9 mouse cellular contexts compared by ENCODE assay signal in the genomic region with DNA sequence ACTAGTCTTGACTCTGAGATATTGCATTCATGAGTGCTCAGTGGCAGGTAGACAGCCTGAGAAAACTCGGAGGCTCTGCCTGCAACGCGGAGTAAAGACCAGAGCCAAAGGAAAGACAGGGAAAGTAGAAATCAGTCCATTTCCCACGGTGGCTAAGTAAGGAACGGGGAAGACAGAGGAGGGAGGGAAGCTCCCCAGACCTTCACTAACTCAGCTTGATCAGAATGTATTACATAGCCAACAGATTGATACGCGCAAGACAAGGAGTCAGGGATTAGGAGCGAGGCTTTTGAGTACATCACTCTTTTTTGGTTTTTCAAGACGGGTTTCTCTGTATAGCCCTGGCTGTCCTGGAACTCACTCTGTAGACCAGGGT. TPM values are rescaled to one million over a fixed set of nuclear protein-coding genes. Genes with fewer than 3 reads are reported as not detected.
DNase-seq lines count a peak whose midpoint lies in the region; ATAC-seq and TF ChIP-seq lines count a peak whose summit lies in the region.
"Had no signal": no experiment of that assay in that cellular context is flagged by ENCODE, and none has a peak within 500 bp of the region (broad histone marks: within the 10 kb centered on the region; RNA-seq: fewer than 3 reads in every experiment).

No protein-coding gene starts in this region.

- H3K27me3 ChIP-seq in heart, embryonic 14.5 days (ENCODE audit: control insufficient read depth, insufficient read depth, low read length), result peaks cover 5% of the 10 kb centered on the region; the same call in 1 of the 2 replicates
- no peaks in the 10 kb centered on the region for H3K27me3 ChIP-seq in MEL (ENCODE audit: control insufficient read depth in 1 of 2, insufficient read depth in 2 of 2, low read length in 2 of 2)
- H3K27me3 ChIP-seq in hindbrain, embryonic 14.5 days (ENCODE audit: control insufficient read depth, insufficient read depth, low read length), result peaks cover 82% of the 10 kb centered on the region
- peaks cover 58% of the 10 kb centered on the region for H3K27me3 ChIP-seq in midbrain, embryonic 11.5 days (ENCODE audit: control insufficient read depth, insufficient read depth, low read length)

- no peak for TF ChIP-seq POLR2A in MEL (IDR thresholded peaks at IDR 0.05; ENCODE audit: control insufficient read depth in 1 of 2, insufficient read depth in 1 of 2, low read depth in 1 of 2, low read length in 2 of 2, poor library complexity in 1 of 2)

- TF ChIP-seq RAD21 in MEL (IDR thresholded peaks at IDR 0.05; ENCODE audit: low read depth, low read length), result no peak

- DNase-seq in heart, postnatal 14 days, result no peak
- no peak for DNase-seq in MEL (ENCODE audit: low read depth, low spot score)
- no peak for DNase-seq in hindbrain, embryonic 14.5 days (ENCODE audit: low spot score)
- peak; percentile 87 for DNase-seq in midbrain, embryonic 11.5 days (ENCODE audit: low spot score, missing footprints)
- no peak for DNase-seq in left cerebral cortex, postnatal 36 days (ENCODE audit: low spot score in 2 of 2)
- no peak for DNase-seq in layer of hippocampus, adult 11-12 months (ENCODE audit: low spot score)
- DNase-seq in gastrocnemius, postnatal 36 days, result no peak
- DNase-seq: cerebellum, postnatal 25 days had no signal

- no peak for TF ChIP-seq CTCF in MEL (IDR thresholded peaks at IDR 0.05 in 2 of 3, conservative IDR thresholded peaks at IDR 0.05 in 1 of 3; ENCODE audit: control insufficient read depth in 1 of 3, insufficient read depth in 1 of 3, low read depth in 2 of 3, low read length in 3 of 3, poor library complexity in 1 of 3, severe bottlenecking in 1 of 3)

- 6% methylated on average over 9 of the region's 9 CpGs for WGBS in heart, embryonic 14.5 days
- 5% methylated on average over 9 of the region's 9 CpGs for WGBS in hindbrain, embryonic 14.5 days
- WGBS in midbrain, embryonic 11.5 days, result 5% methylated on average over 9 of the region's 9 CpGs

- no peak for ATAC-seq in heart, embryonic 14.5 days (ENCODE audit: insufficient number of reproducible peaks, insufficient read depth, low FRiP score, low read depth)
- ATAC-seq in hindbrain, embryonic 14.5 days (ENCODE audit: low FRiP score), result no peak
- no peak for ATAC-seq in midbrain, embryonic 11.5 days (ENCODE audit: low FRiP score)

- H3K4me2 ChIP-seq in heart, embryonic 14.5 days (ENCODE audit: low read length), result peak overlapping the region; percentile 97
- H3K4me2 ChIP-seq in hindbrain, embryonic 14.5 days (replicated peaks), result peak overlapping the region; percentile 87
- peak overlapping the region; percentile 17; the same call in 1 of the 2 replicates for H3K4me2 ChIP-seq in midbrain, embryonic 11.5 days

- intact Hi-C loops in heart, postnatal 14 days (cut with DNase I), result no loop called here
- intact Hi-C loops in left cerebral cortex, postnatal 36 days (cut with DNase I), result no loop called here
- intact Hi-C loops in gastrocnemius, postnatal 36 days (cut with DNase I), result no loop called here

- peaks cover 6% of the 10 kb centered on the region for H3K79me2 ChIP-seq in MEL (ENCODE audit: control insufficient read depth, insufficient read depth, low read length, poor library complexity)

- peak overlapping the region; percentile 93 to 97 for H3K27ac ChIP-seq in heart, embryonic 14.5 days (replicated peaks in 1 of 2; ENCODE audit: control insufficient read depth in 1 of 2, insufficient read depth in 1 of 2, low read depth in 2 of 2, low read length in 2 of 2)
- no peak overlapping the region for H3K27ac ChIP-seq in MEL (ENCODE audit: control insufficient read depth, low read depth, low read length)
- H3K27ac ChIP-seq in hindbrain, embryonic 14.5 days, result no peak overlapping the region
- H3K27ac ChIP-seq in midbrain, embryonic 11.5 days (ENCODE audit: low read depth, low read length), result no peak overlapping the region

- H3K4me3 ChIP-seq in heart, embryonic 14.5 days (ENCODE audit: control insufficient read depth in 1 of 2, insufficient read depth in 1 of 2, low read depth in 1 of 2, low read length in 2 of 2), result peak overlapping the region; percentile 81 to 86
- peak overlapping the region; percentile 59 to 84 for H3K4me3 ChIP-seq in MEL (ENCODE audit: control insufficient read depth in 1 of 2, insufficient read depth in 1 of 2, low read depth in 2 of 2, low read length in 2 of 2)
- peak overlapping the region; percentile 11; the same call in 1 of the 2 replicates for H3K4me3 ChIP-seq in hindbrain, embryonic 14.5 days (replicated peaks; ENCODE audit: low read length)
- no peak overlapping the region for H3K4me3 ChIP-seq in midbrain, embryonic 11.5 days (ENCODE audit: low read depth, low read length)

- peaks cover 40 to 59% of the 10 kb centered on the region in 2 experiments for H3K4me1 ChIP-seq in heart, embryonic 14.5 days (ENCODE audit: control insufficient read depth in 2 of 2, insufficient read depth in 2 of 2, low read length in 2 of 2)
- peaks cover 0 to 4% of the 10 kb centered on the region in 2 experiments; a peak in 1 of 4 replicates for H3K4me1 ChIP-seq in MEL (ENCODE audit: control insufficient read depth in 1 of 2, insufficient read depth in 2 of 2, low read length in 2 of 2)
- peaks cover 12% of the 10 kb centered on the region; the same call in 1 of the 2 replicates for H3K4me1 ChIP-seq in hindbrain, embryonic 14.5 days (replicated peaks; ENCODE audit: control insufficient read depth, insufficient read depth, low read length)
- peaks cover 13% of the 10 kb centered on the region for H3K4me1 ChIP-seq in midbrain, embryonic 11.5 days (ENCODE audit: control insufficient read depth, insufficient read depth, low read length)

- no peak for TF ChIP-seq EP300 in MEL (IDR thresholded peaks at IDR 0.05; ENCODE audit: low read depth in 1 of 2, low read length in 2 of 2)

- no peaks in the 10 kb centered on the region for H3K36me3 ChIP-seq in heart, embryonic 14.5 days (ENCODE audit: control insufficient read depth, insufficient read depth, low read length)
- peaks cover 0 to 2% of the 10 kb centered on the region in 2 experiments; a peak in 1 of 4 replicates for H3K36me3 ChIP-seq in MEL (ENCODE audit: control insufficient read depth in 1 of 2, insufficient read depth in 2 of 2, low read length in 2 of 2)
- H3K36me3 ChIP-seq in hindbrain, embryonic 14.5 days (replicated peaks; ENCODE audit: control insufficient read depth, insufficient read depth), result no peaks in the 10 kb centered on the region
- H3K36me3 ChIP-seq in midbrain, embryonic 11.5 days (ENCODE audit: control insufficient read depth, insufficient read depth, low read length), result no peaks in the 10 kb centered on the region

- H3K9ac ChIP-seq in heart, embryonic 14.5 days (ENCODE audit: low read length), result peak overlapping the region; percentile 87
- H3K9ac ChIP-seq in MEL (ENCODE audit: control insufficient read depth, low read depth, low read length, poor library complexity, severe bottlenecking), result no peak overlapping the region
- no peak overlapping the region for H3K9ac ChIP-seq in hindbrain, embryonic 14.5 days
- no peak overlapping the region for H3K9ac ChIP-seq in midbrain, embryonic 11.5 days (ENCODE audit: low read length)

- H3K9me3 ChIP-seq in heart, embryonic 14.5 days (ENCODE audit: control insufficient read depth, low read length), result no peaks in the 10 kb centered on the region
- H3K9me3 ChIP-seq in MEL (replicated peaks; ENCODE audit: insufficient read depth, low read length), result no peaks in the 10 kb centered on the region
- H3K9me3 ChIP-seq in hindbrain, embryonic 14.5 days (ENCODE audit: control insufficient read depth, low read length), result no peaks in the 10 kb centered on the region
- no peaks in the 10 kb centered on the region for H3K9me3 ChIP-seq in midbrain, embryonic 11.5 days (ENCODE audit: control insufficient read depth, low read length)

TF ChIP-seq in MEL, 35 proteins besides CTCF, POLR2A, EP300 and RAD21 (continues in another document):
- no peak for TF ChIP-seq ELF1 (IDR thresholded peaks at IDR 0.05; ENCODE audit: low read depth, low read length)
- TF ChIP-seq USF2 (IDR thresholded peaks at IDR 0.05; ENCODE audit: borderline replicate concordance in 1 of 2, insufficient read depth in 1 of 2, low read depth in 1 of 2, low read length in 2 of 2), result no peak
- no peak for TF ChIP-seq ZKSCAN1 (IDR thresholded peaks at IDR 0.05; ENCODE audit: low read depth, low read length)
- TF ChIP-seq UBTF (IDR thresholded peaks at IDR 0.05; ENCODE audit: borderline replicate concordance, insufficient read depth, low read depth, low read length), result no peak
- TF ChIP-seq GABPA (IDR thresholded peaks at IDR 0.05; ENCODE audit: low read depth, low read length), result no peak
- TF ChIP-seq E2F4 (IDR thresholded peaks at IDR 0.05; ENCODE audit: borderline replicate concordance, low read depth, low read length), result no peak
- TF ChIP-seq TCF12 (IDR thresholded peaks at IDR 0.05; ENCODE audit: low read depth, low read length), result no peak
- no peak for TF ChIP-seq POLR2AphosphoS5 (IDR thresholded peaks at IDR 0.05; ENCODE audit: borderline replicate concordance, low read depth, low read length)
- no peak for TF ChIP-seq CHD1 (IDR thresholded peaks at IDR 0.05; ENCODE audit: low read depth, low read length)
- TF ChIP-seq MAX (IDR thresholded peaks at IDR 0.05; ENCODE audit: low read length), result no peak
- TF ChIP-seq CHD2 (IDR thresholded peaks at IDR 0.05; ENCODE audit: low read length), result no peak

RNA-seq across cellular contexts. Expression of a gene that starts 1.3 kb away (rescaled TPM):
- 39.3 and 39.7 TPM in 2 replicates for polyA plus RNA-seq in heart, embryonic 14.5 days (2014; fragmentation: Nextera tagmentation; extraction: Ambion mirVana)
- 10 to 100 TPM; 18.5 to 20.2 TPM for total RNA-seq in heart, postnatal 14 days (2021)
- 8.4 and 10.4 TPM in 2 replicates for total RNA-seq in MEL (2012; rRNA removed)
- 1 to 10 TPM in 1 of 2 experiments, not detected in 1; 9.5 TPM for polyA plus RNA-seq in MEL (2012; ENCODE audit: insufficient read depth in 1 of 2, insufficient read length in 2 of 2, low read depth in 1 of 2, low replicate concordance in 2 of 2, missing spikeins in 1 of 2)
- polyA plus RNA-seq in hindbrain, embryonic 14.5 days (2014; fragmentation: Nextera tagmentation; extraction: Ambion mirVana), result 1.4 TPM in 2 replicates
- 0.63 and 0.65 TPM in 2 replicates for polyA plus RNA-seq in midbrain, embryonic 11.5 days (2014; fragmentation: Nextera tagmentation; extraction: Ambion mirVana)
- under 1 TPM in 1 of 2 experiments, not detected in 1; 0.30 TPM for total RNA-seq in left cerebral cortex, postnatal 36 days (2021)
- 1 to 10 TPM; 1.2 to 1.9 TPM for total RNA-seq in gastrocnemius, postnatal 36 days (2021)

RNA-seq across cellular contexts. Expression of a gene that starts 20.1 kb away (rescaled TPM):
- polyA plus RNA-seq in heart, embryonic 14.5 days (2014; fragmentation: Nextera tagmentation; extraction: Ambion mirVana), result 74.5 and 82.8 TPM in 2 replicates
- 10 to 100 TPM; 33.2 to 33.3 TPM for total RNA-seq in heart, postnatal 14 days (2021)
- 54.8 and 60.9 TPM in 2 replicates for total RNA-seq in MEL (2012; rRNA removed)
- polyA plus RNA-seq in MEL (2012; ENCODE audit: insufficient read depth in 1 of 2, insufficient read length in 2 of 2, low read depth in 1 of 2, low replicate concordance in 2 of 2, missing spikeins in 1 of 2), result 10 to 100 TPM in 1 of 2 experiments, not detected in 1; 72.3 TPM
- 130 and 145 TPM in 2 replicates for polyA plus RNA-seq in hindbrain, embryonic 14.5 days (2014; fragmentation: Nextera tagmentation; extraction: Ambion mirVana)
- polyA plus RNA-seq in midbrain, embryonic 11.5 days (2014; fragmentation: Nextera tagmentation; extraction: Ambion mirVana), result 94.2 and 94.8 TPM in 2 replicates
- total RNA-seq in left cerebral cortex, postnatal 36 days (2021), result 10 to 100 TPM; 48.7 to 53.4 TPM
- 10 to 100 TPM; 25.2 to 27.7 TPM for total RNA-seq in gastrocnemius, postnatal 36 days (2021)

Comparison
In these comparisons a context has a peak if more than half of its experiments do, and no peak if none do; other contexts are left out.
1. H3K27ac ChIP-seq: peak in heart, embryonic 14.5 days (2 of 2); none in MEL (single experiment), hindbrain, embryonic 14.5 days (single experiment) and midbrain, embryonic 11.5 days (single experiment).
2. H3K4me2 ChIP-seq: peak in every context shown above with its lines; median percentile 97 in heart, embryonic 14.5 days; 87 in hindbrain, embryonic 14.5 days; 17 in midbrain, embryonic 11.5 days.